Mouse (Mus musculus): ENCODE measurements around the gene Baz2b. TPM values are rescaled to one million over a fixed set of nuclear protein-coding genes. Genes with fewer than 3 reads are reported as not detected.
"Not testable (repeated sequence)": the region's sequence is repeated elsewhere in the genome, so short reads cannot be mapped to it uniquely, and the experiment has no call there.

The Baz2b gene
- total RNA-seq, 2 experiments from 2014 or later, result 29.5 to 35.1 TPM

GRCm38 (mm10) chr2:60134958-60135357 lies 74.7 kb downstream of the Baz2b start:
- DNase-seq (ENCODE audit: low spot score), result not testable (repeated sequence)

- DNase-seq (ENCODE audit: low spot score), result no peak
Observed at GRCm38 (mm10) chr2:60133072-60133471, 76.6 kb downstream of the Baz2b start.

GRCm38 (mm10) chr2:60132269-60133042 lies 77.2 kb downstream of the Baz2b start:
- peak; percentile 74 for DNase-seq (ENCODE audit: low spot score)

- DNase-seq (ENCODE audit: low spot score), result no peak
Observed at GRCm38 (mm10) chr2:60128631-60129030, 81.0 kb downstream of the Baz2b start.

- peak; percentile 29 for DNase-seq (ENCODE audit: low spot score)
Observed at GRCm38 (mm10) chr2:60126831-60127230, 82.8 kb downstream of the Baz2b start.

GRCm38 (mm10) chr2:60126292-60126691 lies 83.3 kb downstream of the Baz2b start:
- no peak for DNase-seq (ENCODE audit: low spot score)

GRCm38 (mm10) chr2:60125049-60126004 lies 84.3 kb downstream of the Baz2b start:
- DNase-seq (ENCODE audit: low spot score), result peak; percentile 60

GRCm38 (mm10) chr2:60124648-60125048 lies 85.0 kb downstream of the Baz2b start:
- DNase-seq (ENCODE audit: low spot score), result peak; percentile 56

- DNase-seq (ENCODE audit: low spot score), result no peak
Observed at GRCm38 (mm10) chr2:60123911-60124647, 85.6 kb downstream of the Baz2b start.

GRCm38 (mm10) chr2:60123061-60123874 lies 86.4 kb downstream of the Baz2b start:
- no peak for DNase-seq (ENCODE audit: low spot score)

GRCm38 (mm10) chr2:60122188-60122587 lies 87.5 kb downstream of the Baz2b start:
- DNase-seq (ENCODE audit: low spot score), result no peak

- no peak for DNase-seq (ENCODE audit: low spot score)
Observed at GRCm38 (mm10) chr2:60120681-60121080, 89.0 kb downstream of the Baz2b start.

GRCm38 (mm10) chr2:60118684-60119558 lies 90.7 kb downstream of the Baz2b start:
- no peak for DNase-seq (ENCODE audit: low spot score)

- no peak for DNase-seq (ENCODE audit: low spot score)
Observed at GRCm38 (mm10) chr2:60117867-60118266, 91.8 kb downstream of the Baz2b start.

GRCm38 (mm10) chr2:60115891-60116554 lies 93.6 kb downstream of the Baz2b start:
- no peak for DNase-seq (ENCODE audit: low spot score)

- DNase-seq (ENCODE audit: low spot score), result no peak
Observed at GRCm38 (mm10) chr2:60114901-60115300, 94.7 kb downstream of the Baz2b start.

GRCm38 (mm10) chr2:60113661-60114560 lies 95.7 kb downstream of the Baz2b start:
- DNase-seq (ENCODE audit: low spot score), result no peak

- no peak for DNase-seq (ENCODE audit: low spot score)
Observed at GRCm38 (mm10) chr2:60112116-60112515, 97.5 kb downstream of the Baz2b start.

Measured in gastrocnemius, adult 18-20 months (tissue).